Mouse (Mus musculus) liver, adult 2 months (tissue): Measurements from ENCODE around the gene Ankrd39.

ENCODE experiments used
- CTCF ChIP-seq: fragments of 200-500 bp; IDR thresholded peaks from 2 replicates; pipeline ENCODE4 v1.5.1; 2011; ENCODE audit warnings: low read depth, low read length, control low read depth
- POLR2A ChIP-seq: fragments of 200-500 bp; IDR thresholded peaks from 2 replicates; pipeline ENCODE4 v1.6.1; 2011; ENCODE audit warnings: low read length, control low read depth; ENCODE audit not compliant: insufficient read depth; ENCODE audit errors: extremely low read depth

- TF ChIP-seq CTCF: no peak
- no peak for TF ChIP-seq POLR2A
Observed at GRCm38 (mm10) chr1:36534595-36535058, 12.6 kb downstream of the Ankrd39 start.
